In the genomic region with DNA sequence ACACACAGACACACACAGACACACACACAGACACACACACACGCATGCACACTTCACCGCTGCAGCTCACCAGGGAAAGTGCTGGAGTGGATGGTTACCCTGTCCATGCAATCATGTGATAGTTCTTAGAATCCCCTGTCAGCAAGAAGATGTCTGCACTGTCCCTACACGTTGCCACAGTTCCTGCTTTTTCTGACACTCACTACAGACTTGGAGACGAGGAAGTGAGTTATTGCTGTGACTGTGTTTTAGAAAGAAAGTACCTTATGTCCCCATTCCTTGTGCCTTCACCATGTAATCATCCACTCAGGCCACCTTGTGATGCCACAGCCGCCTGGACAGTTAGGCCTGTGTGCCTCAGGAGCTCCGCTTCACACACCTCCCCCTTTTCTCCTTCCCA, we compare ENCODE assay signal across 21 mouse cellular contexts. TPM values are rescaled to one million over a fixed set of nuclear protein-coding genes. Genes with fewer than 3 reads are reported as not detected.
DNase-seq lines count a peak whose midpoint lies in the region; ATAC-seq and TF ChIP-seq lines count a peak whose summit lies in the region.
"Had no signal": no experiment of that assay in that cellular context is flagged by ENCODE, and none has a peak within 500 bp of the region (broad histone marks: within the 10 kb centered on the region; RNA-seq: fewer than 3 reads in every experiment).

No protein-coding gene starts in this region.

- DNase-seq in layer of hippocampus, adult 9-11 months, result peak; percentile 60
- DNase-seq in layer of hippocampus, adult 8-10 months (ENCODE audit: low spot score in 2 of 2), result no peak
- DNase-seq in cerebellum, adult 9-10 months, result no peak
- no peak for DNase-seq in forebrain, embryonic 11.5 days (ENCODE audit: low spot score)
- no peak for DNase-seq in cerebellum, adult 2 months
- DNase-seq: adrenal gland, postnatal 14 days; cerebellum, postnatal 10 days; gastrocnemius, postnatal 25 days; heart, postnatal 4 days; kidney, adult 18-20 months; kidney, postnatal 14 days; thymus, postnatal 25 days had no signal

- H3K9me3 ChIP-seq in liver, embryonic 15.5 days (replicated peaks), result no peaks in the 10 kb centered on the region
- no peaks in the 10 kb centered on the region for H3K9me3 ChIP-seq in forebrain, embryonic 11.5 days (ENCODE audit: control insufficient read depth, low read length)
- H3K9me3 ChIP-seq: forebrain, embryonic 13.5 days; midbrain, embryonic 13.5 days had no signal

- WGBS in bone marrow, adult 2 months, result 33% methylated on average over 6 of the region's 6 CpGs
- 61% methylated on average over 6 of the region's 6 CpGs for WGBS in liver, embryonic 15.5 days (ENCODE audit: insufficient replicate concordance)
- 89% methylated on average over 6 of the region's 6 CpGs for WGBS in forebrain, embryonic 11.5 days
- WGBS in cerebellum, adult 2 months, result 93% methylated on average over 6 of the region's 6 CpGs

- no peak for ATAC-seq in liver, embryonic 15.5 days (ENCODE audit: insufficient read depth)
- ATAC-seq in monocyte, adult 5-6 weeks (replicated peaks; ENCODE audit: insufficient number of reproducible peaks, low FRiP score, low TSS enrichment, poor library complexity, severe bottlenecking), result peak; percentile 59
- no peak for ATAC-seq in forebrain, embryonic 11.5 days (replicated peaks; ENCODE audit: low FRiP score)
- ATAC-seq: forebrain, embryonic 13.5 days; hindbrain, postnatal 0 days; midbrain, embryonic 13.5 days had no signal

- peak overlapping the region; percentile 87 for H3K27ac ChIP-seq in bone marrow, adult 2 months (ENCODE audit: control insufficient read depth, insufficient read depth, low read depth, low read length, poor library complexity)
- H3K27ac ChIP-seq in liver, embryonic 15.5 days (replicated peaks), result peak overlapping the region; percentile 70
- no peak overlapping the region for H3K27ac ChIP-seq in forebrain, embryonic 11.5 days (ENCODE audit: low read depth, low read length)
- no peak overlapping the region for H3K27ac ChIP-seq in cerebellum, adult 2 months (ENCODE audit: insufficient read depth, low read length)
- H3K27ac ChIP-seq: forebrain, embryonic 13.5 days; hindbrain, postnatal 0 days; liver, embryonic 14.5 days; midbrain, embryonic 13.5 days had no signal

- H3K36me3 ChIP-seq in liver, embryonic 15.5 days (replicated peaks), result peaks cover 5% of the 10 kb centered on the region
- no peaks in the 10 kb centered on the region for H3K36me3 ChIP-seq in forebrain, embryonic 11.5 days (ENCODE audit: control insufficient read depth, insufficient read depth, low read length)

- peak overlapping the region; percentile 55 for H3K4me3 ChIP-seq in bone marrow, adult 2 months (replicated peaks; ENCODE audit: control insufficient read depth, low read depth, low read length)
- H3K4me3 ChIP-seq in liver, embryonic 15.5 days (replicated peaks), result peak overlapping the region; percentile 6; the same call in 1 of the 2 replicates
- H3K4me3 ChIP-seq in forebrain, embryonic 11.5 days (ENCODE audit: low read depth, low read length), result no peak overlapping the region
- H3K4me3 ChIP-seq in cerebellum, adult 2 months (replicated peaks; ENCODE audit: insufficient read depth, low read depth, low read length), result no peak overlapping the region
- H3K4me3 ChIP-seq: forebrain, embryonic 13.5 days; midbrain, embryonic 13.5 days had no signal

- TF ChIP-seq POLR2A in bone marrow, adult 2 months (IDR thresholded peaks at IDR 0.05; ENCODE audit: borderline replicate concordance, control insufficient read depth, low read depth, low read length), result no peak
- no peak for TF ChIP-seq POLR2A in cerebellum, adult 2 months (IDR thresholded peaks at IDR 0.05; ENCODE audit: borderline replicate concordance, insufficient read depth, low read length)

- peak overlapping the region; percentile 94 for H3K4me2 ChIP-seq in liver, embryonic 15.5 days
- no peak overlapping the region for H3K4me2 ChIP-seq in forebrain, embryonic 11.5 days (ENCODE audit: low read depth, low read length, severe bottlenecking)
- H3K4me2 ChIP-seq: heart, embryonic 11.5 days; midbrain, embryonic 13.5 days had no signal

- no peaks in the 10 kb centered on the region for H3K27me3 ChIP-seq in liver, embryonic 15.5 days
- H3K27me3 ChIP-seq in forebrain, embryonic 11.5 days (ENCODE audit: control insufficient read depth, insufficient read depth, low read length), result no peaks in the 10 kb centered on the region
- H3K27me3 ChIP-seq in cerebellum, adult 2 months (ENCODE audit: control insufficient read depth, insufficient read depth, low read length), result no peaks in the 10 kb centered on the region
- H3K27me3 ChIP-seq: CH12.LX; forebrain, embryonic 13.5 days; midbrain, embryonic 13.5 days had no signal

- H3K4me1 ChIP-seq in bone marrow, adult 2 months (ENCODE audit: control insufficient read depth, insufficient read depth, low read length), result peaks cover 4% of the 10 kb centered on the region; the same call in 1 of the 2 replicates
- peaks cover 55% of the 10 kb centered on the region for H3K4me1 ChIP-seq in liver, embryonic 15.5 days (replicated peaks)
- peaks cover 4% of the 10 kb centered on the region; the same call in 1 of the 2 replicates for H3K4me1 ChIP-seq in forebrain, embryonic 11.5 days (replicated peaks; ENCODE audit: control insufficient read depth, insufficient read depth, low read length)
- H3K4me1 ChIP-seq in cerebellum, adult 2 months (ENCODE audit: control insufficient read depth, insufficient read depth, low read length), result peaks cover 7% of the 10 kb centered on the region

- TF ChIP-seq CTCF in bone marrow, adult 2 months (IDR thresholded peaks at IDR 0.05; ENCODE audit: control insufficient read depth, insufficient read depth, low read length), result no peak
- TF ChIP-seq CTCF in cerebellum, adult 2 months (IDR thresholded peaks at IDR 0.05; ENCODE audit: borderline replicate concordance, insufficient read depth, low read depth, low read length), result no peak

- H3K9ac ChIP-seq in liver, embryonic 15.5 days, result no peak overlapping the region
- no peak overlapping the region for H3K9ac ChIP-seq in forebrain, embryonic 11.5 days (ENCODE audit: low read length)
- H3K9ac ChIP-seq: forebrain, embryonic 13.5 days; liver, embryonic 14.5 days; midbrain, embryonic 13.5 days had no signal

RNA-seq across cellular contexts. Expression of a gene that starts 1.6 kb away (rescaled TPM):
- 10 to 100 TPM; 20.4 to 25.2 (median 22.5) TPM for total RNA-seq in layer of hippocampus, adult 8-10 months (2022)
- 19.4 and 24.2 TPM in 2 replicates for polyA plus RNA-seq in bone marrow, adult 2 months (2011; ENCODE audit: insufficient read depth, insufficient read length, low replicate concordance, missing spikeins)
- 9.9 and 11.6 TPM in 2 replicates for polyA plus RNA-seq in liver, embryonic 15.5 days (2015; fragmentation: Nextera tagmentation; extraction: Ambion mirVana)
- 25.4 to 39.9 TPM (median 37.8 TPM) in 3 replicates for total RNA-seq in monocyte, adult 5-6 weeks (2017)
- 13.8 and 16.0 TPM in 2 replicates for polyA plus RNA-seq in forebrain, embryonic 11.5 days (2014; fragmentation: Nextera tagmentation; extraction: Ambion mirVana)
- polyA plus RNA-seq in cerebellum, adult 2 months (2012; rRNA removed), result 30.8 and 37.5 TPM in 2 replicates

RNA-seq across cellular contexts. Expression of a gene that starts 2.0 kb away (rescaled TPM):
- total RNA-seq in layer of hippocampus, adult 8-10 months (2022), result 10 to 100 TPM; 12.5 to 19.8 (median 16.1) TPM
- polyA plus RNA-seq in bone marrow, adult 2 months (2011; ENCODE audit: insufficient read depth, insufficient read length, low replicate concordance, missing spikeins), result 3.1 and 5.8 TPM in 2 replicates
- polyA plus RNA-seq in liver, embryonic 15.5 days (2015; fragmentation: Nextera tagmentation; extraction: Ambion mirVana), result 5.1 and 6.0 TPM in 2 replicates
- total RNA-seq in monocyte, adult 5-6 weeks (2017), result 12.1 to 32.4 TPM (median 17.3 TPM) in 3 replicates
- polyA plus RNA-seq in forebrain, embryonic 11.5 days (2014; fragmentation: Nextera tagmentation; extraction: Ambion mirVana), result 8.8 and 9.2 TPM in 2 replicates
- polyA plus RNA-seq in cerebellum, adult 2 months (2012; rRNA removed), result 12.5 and 13.3 TPM in 2 replicates

RNA-seq across cellular contexts. Expression of a gene that starts 26.2 kb away (rescaled TPM):
- 10 to 100 TPM; 68.3 to 84.2 (median 77.1) TPM for total RNA-seq in layer of hippocampus, adult 8-10 months (2022)
- polyA plus RNA-seq in bone marrow, adult 2 months (2011; ENCODE audit: insufficient read depth, insufficient read length, low replicate concordance, missing spikeins), result 21.9 and 51.0 TPM in 2 replicates
- 76.4 and 82.1 TPM in 2 replicates for polyA plus RNA-seq in liver, embryonic 15.5 days (2015; fragmentation: Nextera tagmentation; extraction: Ambion mirVana)
- total RNA-seq in monocyte, adult 5-6 weeks (2017), result 65.9 to 104 TPM (median 70.4 TPM) in 3 replicates
- 34.3 and 35.2 TPM in 2 replicates for polyA plus RNA-seq in forebrain, embryonic 11.5 days (2014; fragmentation: Nextera tagmentation; extraction: Ambion mirVana)
- 87.2 and 87.9 TPM in 2 replicates for polyA plus RNA-seq in cerebellum, adult 2 months (2012; rRNA removed)

RNA-seq across cellular contexts. Expression of a gene that starts 55.5 kb away (rescaled TPM):
- 1 to 10 TPM in 3 of 4 experiments, under 1 TPM in 1; 0.62 to 4.3 (median 1.7) TPM for total RNA-seq in layer of hippocampus, adult 8-10 months (2022)
- polyA plus RNA-seq in bone marrow, adult 2 months (2011; ENCODE audit: insufficient read depth, insufficient read length, low replicate concordance, missing spikeins), result 39.9 and 79.7 TPM in 2 replicates
- 4.5 and 4.8 TPM in 2 replicates for polyA plus RNA-seq in liver, embryonic 15.5 days (2015; fragmentation: Nextera tagmentation; extraction: Ambion mirVana)
- 20.4 to 32.5 TPM (median 25.8 TPM) in 3 replicates for total RNA-seq in monocyte, adult 5-6 weeks (2017)
- polyA plus RNA-seq in forebrain, embryonic 11.5 days (2014; fragmentation: Nextera tagmentation; extraction: Ambion mirVana), result not detected in 2 replicates
- polyA plus RNA-seq in cerebellum, adult 2 months (2012; rRNA removed), result 0.57 and 0.72 TPM in 2 replicates
- total RNA-seq: gastrocnemius, postnatal 25 days; hindbrain, postnatal 0 days had no signal
- polyA plus RNA-seq: forebrain, embryonic 13.5 days had no signal

Comparison
In these comparisons a context has a peak if more than half of its experiments do, and no peak if none do; other contexts are left out.
1. H3K27ac ChIP-seq: peak in bone marrow, adult 2 months (single experiment) and liver, embryonic 15.5 days (single experiment); none in forebrain, embryonic 11.5 days (single experiment) and cerebellum, adult 2 months (single experiment).
2. H3K4me3 ChIP-seq: peak in bone marrow, adult 2 months (single experiment) and liver, embryonic 15.5 days (single experiment); none in forebrain, embryonic 11.5 days (single experiment) and cerebellum, adult 2 months (single experiment).